Mouse (Mus musculus) heart, adult 8-10 months (tissue): ENCODE data around the gene Acbd6. TPM values are rescaled to one million over a fixed set of nuclear protein-coding genes. Genes with fewer than 3 reads are reported as not detected.

Source experiments
- DNase-seq: peaks from one replicate; pipeline ENCODE4 v3.0.0; 2022; ENCODE audit warnings: low spot score
- total RNA-seq, 4 experiments: library from RNA; stranded (reverse); gene quantifications; 2 replicates each; pipeline ENCODE4 v1.2.4; 2022

The Acbd6 gene
- total RNA-seq, 4 experiments from 2014 or later, result 47.2 to 61.5 (median 56.7) TPM

DNA sequence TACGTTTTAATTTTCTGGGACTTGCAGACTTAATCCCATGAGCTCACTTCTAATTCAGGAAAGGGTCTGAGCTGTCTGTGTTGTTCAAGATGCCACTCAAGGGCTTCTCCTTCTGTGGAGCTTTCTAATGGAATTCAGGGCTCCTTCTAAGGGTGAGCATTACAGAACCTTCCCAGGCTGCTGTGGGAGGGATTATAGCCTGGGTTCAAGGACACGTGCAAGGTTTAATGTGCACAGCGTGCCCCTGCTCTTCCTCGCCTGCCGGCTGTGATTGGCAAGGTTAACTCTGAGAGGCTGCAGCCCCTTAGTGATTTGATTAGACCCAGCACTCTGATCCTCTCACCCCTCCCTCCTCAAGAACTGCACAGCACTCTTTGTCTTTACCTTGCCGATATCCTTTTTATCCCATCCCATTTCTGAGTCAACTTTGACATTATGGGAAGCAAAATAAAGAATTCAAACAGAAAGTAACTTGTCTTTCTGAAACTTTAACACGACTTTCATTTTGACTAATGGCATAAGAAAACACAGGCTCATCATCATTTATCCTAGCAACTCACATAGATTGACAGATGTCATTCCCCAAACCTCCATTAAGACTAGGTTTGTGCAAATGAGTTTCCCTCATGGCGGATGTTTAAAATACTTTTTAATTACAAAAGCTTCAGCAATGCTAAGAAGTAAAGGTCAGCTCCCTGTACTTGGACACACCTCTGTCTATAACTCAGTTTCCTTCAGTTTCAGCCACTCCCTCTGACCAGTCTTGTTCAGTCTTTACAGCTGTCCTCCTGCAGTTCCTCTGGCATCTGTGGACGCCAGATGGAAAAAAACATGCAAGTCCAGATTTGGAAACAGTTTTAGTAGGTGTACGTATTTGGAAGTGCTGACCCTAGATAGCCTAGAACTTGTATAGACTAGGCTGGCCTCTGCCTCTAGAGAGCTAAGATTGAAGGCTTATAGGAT is 88.7 kb downstream of the Acbd6 start:
- no peak for DNase-seq

DNA sequence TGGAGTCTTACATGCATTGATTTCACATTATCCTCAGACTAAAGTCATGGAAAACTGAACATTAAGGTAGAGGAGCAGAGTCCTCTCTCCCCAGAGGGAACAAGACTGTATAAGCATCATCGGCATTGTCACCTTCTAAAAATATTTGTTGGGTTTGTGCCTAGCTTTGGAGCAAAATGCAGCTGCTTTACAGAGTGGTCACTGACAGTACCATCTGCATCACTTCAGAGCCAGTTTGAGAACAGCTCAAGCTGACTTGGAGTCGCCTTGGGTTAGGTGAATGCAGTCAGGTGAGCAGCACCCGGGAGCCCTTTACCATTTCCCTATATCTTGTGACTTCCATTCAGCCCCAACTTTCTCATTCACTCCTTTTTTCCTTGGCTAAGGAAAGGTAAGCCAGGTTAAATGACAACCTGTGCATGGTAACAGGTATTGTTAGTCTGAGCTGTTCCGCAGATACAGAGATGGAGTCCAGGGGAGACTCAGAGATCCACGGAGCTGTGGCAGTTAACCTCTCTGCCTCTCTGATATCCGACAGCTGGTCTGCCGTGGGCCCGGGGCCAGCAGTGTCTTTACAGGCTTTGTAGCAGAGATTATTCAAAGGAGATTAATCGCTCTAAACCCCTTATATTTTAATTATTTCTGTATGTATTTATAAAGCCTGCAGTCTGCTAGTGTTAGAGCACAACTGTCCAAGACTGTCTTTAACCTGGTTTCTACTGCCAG is 92.4 kb downstream of the Acbd6 start:
- DNase-seq, result no peak

DNA sequence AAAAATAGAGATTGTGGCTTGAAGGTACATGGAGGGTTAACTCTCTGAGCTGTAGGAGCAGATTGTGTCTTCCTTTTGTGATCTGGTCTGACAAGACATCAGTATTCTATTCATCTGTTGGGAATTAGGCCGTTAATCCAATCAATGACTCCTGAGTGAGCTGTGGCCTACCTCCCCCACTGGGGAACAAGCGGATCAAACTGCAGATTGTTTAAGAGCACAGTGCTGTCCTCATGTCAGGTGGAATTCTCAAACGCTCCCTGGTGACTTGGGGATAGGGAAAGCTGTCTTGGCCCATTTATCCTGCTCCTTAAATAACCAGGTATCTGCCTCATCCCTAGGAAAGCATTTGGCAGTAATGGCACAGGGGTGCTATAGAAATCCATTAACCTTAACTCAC is 97.0 kb downstream of the Acbd6 start:
- no peak for DNase-seq

DNA sequence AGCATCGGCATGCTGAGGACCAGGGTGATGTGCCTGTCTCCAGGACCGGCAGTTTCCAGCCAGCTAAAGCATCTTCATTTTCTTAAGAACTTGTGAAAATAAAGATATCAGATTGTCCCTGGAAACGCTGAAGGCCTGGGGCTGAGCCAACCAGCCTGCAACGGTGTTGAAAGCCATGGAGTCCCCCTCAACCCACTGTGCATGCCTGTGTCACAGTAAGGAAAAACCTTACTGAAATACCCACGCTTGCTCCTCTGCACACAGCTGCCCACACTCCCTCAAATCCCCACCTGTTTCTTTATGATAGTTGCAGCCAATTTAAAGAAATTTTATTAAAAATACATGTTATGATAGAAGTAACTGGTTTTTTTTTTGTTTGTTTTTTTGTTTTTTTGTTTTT is 98.4 kb downstream of the Acbd6 start:
- no peak for DNase-seq

DNA sequence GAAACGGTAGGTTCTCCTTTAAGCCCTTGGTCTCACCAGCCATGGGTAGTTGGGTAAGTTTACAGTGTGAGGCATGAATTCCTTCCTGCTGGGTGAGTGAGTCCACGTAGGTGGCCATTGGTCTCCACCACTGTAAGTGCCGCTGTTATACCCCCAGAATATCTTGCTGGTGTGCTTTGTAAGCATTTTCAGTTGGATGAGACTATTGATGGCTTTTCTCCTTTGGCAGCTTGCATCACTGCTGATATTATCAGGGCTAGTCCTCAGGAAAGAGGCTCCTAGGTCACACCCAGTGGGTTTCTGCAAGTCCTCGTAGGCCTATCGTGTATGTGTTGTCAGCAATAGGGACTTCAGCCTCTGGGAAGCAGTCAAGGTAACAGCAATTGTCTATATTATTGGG is 106.1 kb downstream of the Acbd6 start:
- DNase-seq, result no peak

DNA sequence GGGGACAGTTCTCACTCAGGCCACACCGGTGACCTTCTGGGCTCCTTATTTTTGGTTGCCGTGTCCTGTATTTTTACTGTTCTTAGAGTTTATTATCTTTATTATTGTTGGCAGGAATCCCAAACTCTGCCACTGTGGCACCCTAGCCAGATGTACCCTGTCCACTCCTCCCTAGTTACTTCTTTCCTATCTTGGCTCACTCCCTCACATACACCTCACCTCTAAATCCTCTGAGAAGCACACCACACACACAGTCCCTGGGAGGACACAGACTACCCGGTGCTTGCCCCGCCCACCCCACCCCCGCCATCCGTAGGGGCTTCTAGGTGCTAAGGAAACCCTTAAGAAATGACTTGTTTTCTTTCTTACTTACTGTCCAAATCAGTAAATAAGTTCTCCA is 117.7 kb downstream of the Acbd6 start:
- DNase-seq, result no peak

DNA sequence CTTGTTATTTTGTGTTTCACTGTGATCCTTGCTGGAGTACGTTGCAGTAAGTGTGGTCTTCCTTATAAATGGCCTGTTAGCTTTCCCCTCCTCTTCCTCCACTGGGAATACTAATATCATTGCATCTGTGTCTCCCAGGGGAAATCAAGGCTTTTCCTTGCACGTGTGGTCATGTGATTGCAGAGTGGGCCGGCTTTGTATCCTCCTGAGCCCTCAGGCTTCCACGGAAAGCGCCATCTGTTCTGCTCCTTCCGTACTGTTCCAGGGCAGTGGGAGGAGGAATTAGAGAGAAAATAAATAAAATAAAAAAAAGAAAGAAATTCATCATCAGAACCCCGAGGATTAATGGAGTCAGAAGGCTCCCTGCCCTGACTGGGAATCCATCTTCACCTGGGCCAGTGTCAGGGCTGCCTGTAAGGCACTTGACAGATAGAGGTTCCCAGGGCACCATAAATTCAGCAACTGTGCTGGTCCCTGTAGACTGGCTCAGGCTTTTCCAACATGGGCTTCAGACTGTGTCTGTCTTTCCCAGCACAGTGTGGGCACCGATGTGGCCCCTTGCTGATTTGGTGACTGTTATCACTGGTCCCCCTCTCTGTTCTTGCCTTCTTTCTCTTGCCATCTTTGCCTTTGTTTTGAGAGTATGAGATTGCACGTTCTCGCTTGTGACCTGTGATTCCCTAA is 123.3 kb downstream of the Acbd6 start:
- no peak for DNase-seq

DNA sequence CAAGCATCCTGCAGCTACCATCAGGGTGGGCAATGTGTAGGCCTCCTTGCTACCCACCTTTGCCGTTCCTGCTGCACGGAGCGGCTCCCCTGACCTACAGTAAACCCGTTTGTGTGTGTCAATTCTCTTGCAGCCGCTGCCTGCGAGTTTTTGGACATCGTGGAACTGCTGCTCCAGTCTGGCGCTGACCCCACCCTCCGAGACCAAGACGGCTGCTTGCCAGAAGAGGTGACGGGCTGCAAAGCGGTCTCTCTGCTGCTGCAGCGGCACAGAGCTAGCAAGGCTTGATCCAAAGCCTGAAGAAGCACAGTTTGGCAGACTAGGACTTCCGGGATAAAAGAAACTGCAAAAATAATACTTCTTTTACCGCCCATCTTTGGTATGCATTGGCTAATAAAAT is 128.9 kb downstream of the Acbd6 start:
- no peak for DNase-seq

DNA sequence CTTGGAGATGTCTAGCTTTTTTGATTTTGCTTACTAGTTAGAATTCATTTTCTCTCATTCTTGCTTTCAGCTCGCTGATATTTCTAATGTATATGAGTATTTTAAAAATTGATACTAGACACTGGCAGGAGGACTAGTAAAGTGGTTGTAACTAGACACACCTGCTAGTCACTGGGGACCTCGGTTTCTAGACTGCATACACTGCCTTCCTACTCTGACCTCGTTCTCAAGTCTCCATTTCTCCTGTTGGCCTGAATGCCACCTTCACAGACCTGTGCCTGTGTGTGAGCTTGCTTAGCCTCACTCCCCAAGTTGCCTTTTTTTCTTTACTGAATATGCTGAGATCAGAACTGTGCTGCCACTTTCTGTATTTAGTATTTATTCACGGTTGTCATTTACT is 131.2 kb downstream of the Acbd6 start:
- no peak for DNase-seq

DNA sequence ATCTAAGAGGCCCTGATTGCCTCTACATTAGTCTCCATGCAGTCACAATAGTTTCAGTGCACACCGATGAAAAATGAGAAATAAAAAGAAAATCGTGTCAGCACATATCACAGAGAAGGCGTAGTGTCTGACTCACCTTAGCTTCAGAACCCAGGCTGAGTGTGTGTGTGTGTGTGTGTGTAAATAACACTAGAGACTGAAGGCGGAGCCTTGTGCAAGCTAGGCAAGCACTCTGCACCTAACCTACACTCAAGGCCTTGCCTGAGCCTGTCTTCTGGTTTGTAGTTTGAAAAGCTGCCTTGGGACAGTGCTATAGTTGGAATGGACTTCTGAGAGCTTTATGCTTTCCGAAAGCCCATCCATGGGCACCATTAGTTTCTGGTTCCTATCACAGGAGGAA is 131.6 kb downstream of the Acbd6 start:
- no peak for DNase-seq

DNA sequence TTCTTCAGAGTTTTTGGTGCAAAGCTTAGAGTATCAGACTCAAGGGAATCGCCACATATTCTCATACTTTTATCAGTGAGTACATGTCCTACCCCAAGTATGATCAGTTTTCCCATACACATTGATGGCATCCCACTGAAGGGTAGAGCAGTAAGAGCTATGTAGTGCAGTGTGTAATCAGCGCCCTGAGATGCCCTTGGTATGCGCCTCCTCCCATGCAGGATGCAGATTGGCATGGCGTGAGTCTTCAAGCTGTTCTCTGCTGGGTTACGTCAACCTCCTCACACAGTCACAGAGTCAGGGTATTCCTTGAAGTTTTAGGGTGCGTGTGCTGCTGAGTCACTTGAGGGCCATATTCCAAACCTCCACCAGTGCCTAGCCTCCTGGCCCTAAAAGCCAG is 134.3 kb downstream of the Acbd6 start:
- no peak for DNase-seq

DNA sequence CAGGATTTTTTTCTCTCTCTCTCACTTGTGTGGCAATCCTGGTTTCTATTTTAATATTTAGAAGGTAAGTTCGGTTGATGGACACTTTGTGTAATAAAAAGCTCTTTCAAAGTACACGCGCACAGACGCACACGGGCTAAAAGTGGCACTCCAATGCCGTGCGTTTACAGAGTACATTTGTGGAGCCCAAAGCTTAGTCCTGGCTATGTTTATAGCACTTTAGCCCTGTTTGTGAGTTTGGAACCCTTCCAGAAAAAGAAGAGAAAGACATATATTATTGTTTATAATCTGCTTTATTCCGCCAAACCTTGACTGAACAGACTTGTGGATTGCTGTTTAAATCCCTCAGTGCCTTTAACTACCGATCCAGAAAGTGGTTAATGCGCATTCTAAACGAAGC is 135.1 kb downstream of the Acbd6 start:
- DNase-seq, result no peak

DNA sequence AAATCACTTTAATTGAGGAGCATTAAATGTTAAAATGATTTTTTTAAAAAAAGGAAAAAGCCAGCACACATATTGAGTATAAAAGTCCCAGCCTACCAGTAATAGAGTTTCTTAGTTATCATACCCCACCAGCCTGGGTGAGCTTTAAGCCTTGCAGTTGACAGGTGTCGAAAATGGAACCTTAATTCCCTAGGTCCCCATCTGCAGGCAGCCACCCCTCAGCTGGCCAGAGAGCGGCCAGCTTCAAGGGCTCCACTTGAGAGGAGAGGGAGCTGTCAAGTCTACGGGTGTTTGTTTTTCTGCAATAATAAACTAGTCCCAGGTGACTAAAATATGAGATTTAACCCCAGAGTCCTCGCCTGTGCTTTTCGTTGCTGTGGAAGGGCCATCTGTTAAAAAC is 135.5 kb downstream of the Acbd6 start:
- DNase-seq, result no peak

DNA sequence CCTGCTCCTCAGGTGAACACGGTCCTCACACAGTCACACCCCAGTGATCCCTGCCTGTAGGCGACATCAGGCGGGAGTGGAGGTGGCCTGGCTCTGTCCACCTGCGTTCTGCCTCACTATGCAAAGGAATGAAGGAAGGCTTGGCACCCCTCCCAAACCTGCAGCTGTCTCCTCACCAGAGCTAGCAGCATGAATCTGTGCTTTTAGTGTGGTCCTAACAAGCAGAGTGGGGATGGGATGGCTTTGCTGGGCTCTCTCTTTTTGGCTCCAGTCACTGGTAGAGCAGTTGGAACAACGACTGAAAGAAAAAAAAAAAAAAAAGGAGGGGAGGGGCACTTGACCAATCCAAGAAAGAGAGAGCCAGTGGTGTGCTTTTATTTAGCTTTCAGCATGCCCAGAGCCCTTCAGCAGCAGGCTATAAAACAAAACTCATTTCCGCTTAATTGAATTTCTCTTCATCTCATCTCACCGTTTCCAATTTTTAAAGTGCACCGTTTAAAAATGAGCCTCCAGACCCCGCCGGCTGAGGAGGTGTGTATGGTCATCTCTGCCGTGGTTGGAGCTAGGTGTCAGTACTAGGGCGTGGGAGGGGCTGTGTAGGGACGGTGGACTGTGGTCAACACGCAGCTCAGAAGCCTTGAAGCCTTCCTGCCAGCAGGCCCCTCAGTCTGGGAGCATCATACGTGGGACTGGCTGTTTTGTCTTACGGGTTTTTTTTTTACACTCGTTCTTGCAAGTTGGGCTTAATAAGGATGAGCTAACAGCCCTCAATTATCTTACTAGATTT is 140.6 kb downstream of the Acbd6 start:
- no peak for DNase-seq

DNA sequence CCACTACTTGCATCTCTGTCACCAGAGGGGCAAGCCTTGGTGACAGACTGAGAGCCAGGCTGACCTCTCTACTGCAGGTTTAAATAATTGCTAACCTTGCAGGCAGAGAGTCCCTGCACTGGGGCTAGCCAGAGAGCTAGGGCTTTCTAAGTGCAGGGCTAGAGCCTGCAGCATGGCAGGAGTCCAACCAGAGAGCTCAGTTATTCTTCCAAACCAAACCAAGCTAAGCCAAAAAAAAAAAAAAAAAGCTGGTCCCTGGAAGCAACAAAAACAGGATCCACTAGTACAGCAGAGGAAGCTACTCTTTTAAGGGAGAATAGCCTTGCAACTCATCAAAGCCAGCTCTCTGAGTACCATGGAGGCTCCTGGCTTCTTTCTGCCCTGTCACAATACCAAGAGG is 143.0 kb downstream of the Acbd6 start:
- no peak for DNase-seq

DNA sequence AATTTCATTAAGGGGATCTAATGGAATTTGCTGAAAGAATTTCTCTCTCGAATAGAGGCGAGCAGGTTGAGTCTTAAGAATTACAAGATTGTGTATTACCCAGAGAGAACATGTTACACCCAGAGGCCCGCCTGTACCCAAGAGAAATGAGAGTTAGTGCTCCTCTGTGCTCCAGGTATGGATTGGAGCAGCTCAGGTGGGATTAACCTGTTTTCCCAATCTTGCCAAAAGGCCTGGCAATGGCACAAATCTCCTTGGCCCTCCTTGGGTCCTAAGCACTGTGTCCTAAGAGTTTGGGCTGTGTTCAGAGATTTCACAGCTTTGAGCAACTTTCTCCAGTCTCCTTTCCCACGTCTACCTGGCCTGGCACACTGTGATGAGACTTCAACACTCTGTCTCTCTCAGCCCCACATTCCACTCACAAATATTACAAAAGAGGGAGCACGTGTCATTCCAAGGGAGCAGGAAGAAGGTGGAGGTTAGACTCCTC is 145.3 kb downstream of the Acbd6 start:
- no peak for DNase-seq

DNA sequence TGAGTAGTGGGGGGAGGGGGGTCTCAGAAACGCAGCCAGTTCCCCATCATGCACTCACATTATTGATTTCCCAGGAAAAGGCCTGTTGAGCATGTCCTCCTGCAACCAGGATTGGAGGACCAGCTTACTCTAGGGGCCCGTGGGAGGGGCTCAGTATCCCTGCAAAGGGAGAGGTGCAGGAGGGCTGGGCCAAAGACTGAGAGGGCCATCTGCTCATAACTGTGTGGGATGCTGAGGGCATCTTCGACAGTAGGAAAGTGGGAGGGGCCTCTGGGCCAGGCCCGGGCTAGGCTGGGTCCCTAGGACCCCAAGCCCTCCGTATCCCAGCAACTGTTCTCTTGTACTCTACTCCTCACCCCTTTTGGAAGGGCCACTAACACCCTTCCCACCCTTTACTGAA is 146.3 kb downstream of the Acbd6 start:
- DNase-seq, result no peak

DNA sequence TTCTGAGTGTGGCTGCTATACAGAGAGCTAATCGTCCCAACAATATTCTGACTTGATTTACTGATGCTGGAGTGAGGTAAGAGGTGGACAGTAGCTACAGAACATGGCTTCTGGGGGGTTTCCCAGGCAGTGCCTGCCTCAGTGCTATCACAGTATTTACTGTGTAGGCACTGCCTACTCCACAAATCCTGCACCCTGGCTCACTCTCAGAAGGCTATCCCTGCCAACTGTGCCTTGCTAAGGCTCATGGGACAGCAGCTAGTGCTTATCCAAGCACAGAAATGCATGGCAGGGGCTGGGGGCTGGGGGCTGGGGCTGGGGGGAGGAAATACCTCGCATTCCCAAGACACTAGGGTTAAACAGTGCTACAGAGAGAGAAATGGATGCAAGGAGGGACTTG is 155.4 kb downstream of the Acbd6 start:
- no peak for DNase-seq

DNA sequence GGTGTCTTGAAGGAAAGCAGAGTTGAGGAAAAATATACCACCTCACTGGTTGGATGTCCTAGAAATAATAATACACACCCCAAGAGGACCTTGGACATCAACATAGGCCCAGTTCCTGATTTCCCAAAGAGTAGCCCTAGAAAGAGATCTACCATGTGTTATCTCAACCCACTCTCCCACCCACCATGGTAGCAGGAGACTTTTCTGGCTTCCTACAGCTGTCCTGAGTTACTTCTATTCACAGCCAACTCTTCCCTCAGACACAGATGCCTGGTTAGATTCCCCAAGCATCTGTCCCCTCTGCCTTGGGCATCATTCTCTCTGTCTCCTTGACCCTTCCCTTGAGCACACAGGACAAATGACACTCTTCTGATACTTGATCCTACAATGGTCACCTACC is 157.4 kb downstream of the Acbd6 start:
- DNase-seq, result no peak

DNA sequence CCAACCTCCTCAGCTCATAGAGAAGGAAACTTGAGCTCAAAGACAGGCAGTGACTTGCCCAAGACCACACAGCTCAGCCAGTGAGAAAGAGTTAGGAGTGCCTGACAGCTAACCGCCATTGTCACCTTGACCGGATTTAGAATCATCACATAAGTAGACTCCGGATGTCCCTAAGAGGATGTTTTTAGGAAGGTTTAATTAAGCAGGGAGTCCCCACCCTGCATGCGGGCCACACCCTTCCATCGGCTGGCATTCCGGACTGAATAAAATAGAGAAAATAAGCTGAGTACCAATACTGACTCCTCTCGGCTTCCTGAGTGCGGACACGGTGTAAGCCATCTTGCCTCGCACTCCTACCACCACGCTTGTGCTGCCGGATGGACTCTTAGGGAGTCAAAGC is 159.4 kb downstream of the Acbd6 start:
- DNase-seq, result no peak

DNA sequence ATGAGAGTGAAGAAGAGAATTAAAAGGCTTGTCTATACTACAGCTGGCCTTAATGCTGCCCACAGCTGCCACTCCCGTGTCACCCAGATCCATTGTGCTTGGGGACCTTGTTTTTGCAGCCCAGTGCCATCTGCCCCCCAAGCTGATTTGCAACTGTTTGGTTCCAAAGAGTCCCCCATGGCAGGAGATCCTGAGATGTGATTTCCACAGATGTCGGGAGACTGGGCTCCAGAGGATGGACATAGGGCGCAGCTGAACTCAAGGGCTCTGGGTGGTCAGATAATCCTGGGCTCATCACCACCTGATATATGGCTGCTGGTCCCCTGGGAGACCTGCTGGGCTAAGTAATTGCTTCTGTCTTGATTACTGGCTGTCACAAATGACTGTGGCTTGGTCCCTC is 160.9 kb downstream of the Acbd6 start:
- DNase-seq, result no peak

DNA sequence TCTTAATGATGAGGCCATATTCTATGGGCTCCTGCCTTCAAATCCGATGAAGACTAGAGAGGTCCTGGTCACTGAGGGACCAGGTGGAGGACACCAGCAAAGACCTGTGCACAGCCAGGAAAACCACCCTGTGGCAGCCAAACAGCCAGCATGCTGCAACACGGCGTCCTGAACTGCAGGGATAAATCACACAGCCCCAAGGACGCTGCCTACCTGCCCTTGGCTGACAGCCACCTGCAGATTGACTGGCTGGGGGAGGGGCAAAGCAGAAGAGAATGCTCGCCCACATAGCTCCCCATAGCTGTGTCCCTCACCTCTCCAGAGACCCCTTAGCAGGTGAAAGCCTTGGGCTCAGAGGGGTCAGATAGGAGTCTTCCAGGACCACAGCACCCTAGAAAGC is 162.1 kb downstream of the Acbd6 start:
- no peak for DNase-seq
